Mouse (Mus musculus) hindbrain, embryonic 13.5 days (tissue): ENCODE results near the gene Pisd. TPM values are rescaled to one million over a fixed set of nuclear protein-coding genes. Genes with fewer than 3 reads are reported as not detected.
"Not testable (repeated sequence)": the region's sequence is repeated elsewhere in the genome, so short reads cannot be mapped to it uniquely, and the experiment has no call there.

Experiments used
- ATAC-seq: fragments of 200-750 bp; cut with Nextera tagmentation; 2 replicates; pipeline ENCODE4 v1.8.0; 2017; ENCODE audit warnings: moderate TSS enrichment; ENCODE audit not compliant: low FRiP score
- H3K27ac ChIP-seq: fragments of 300-500 bp; sonication (generic); 2 replicates; pipeline ENCODE4 v1.5.1; 2015; ENCODE audit warnings: inconsistent platforms, mild to moderate bottlenecking, moderate library complexity
- H3K27me3 ChIP-seq: fragments of 300-500 bp; sonication (generic); 2 replicates; pipeline ENCODE4 v1.6.1; 2015; ENCODE audit warnings: mild to moderate bottlenecking, inconsistent platforms
- H3K36me3 ChIP-seq: fragments of 300-500 bp; sonication (generic); 2 replicates; pipeline ENCODE4 v1.6.1; 2015; ENCODE audit warnings: mild to moderate bottlenecking, inconsistent platforms
- H3K4me1 ChIP-seq: fragments of 300-500 bp; sonication (generic); replicated peaks from 2 replicates; pipeline ENCODE4 v1.6.1; 2015; ENCODE audit warnings: inconsistent platforms
- H3K4me2 ChIP-seq: fragments of 300-500 bp; sonication (generic); 2 replicates; pipeline ENCODE4 v1.6.1; 2015; ENCODE audit warnings: inconsistent platforms, mild to moderate bottlenecking, moderate library complexity
- H3K4me3 ChIP-seq: fragments of 300-500 bp; sonication (generic); 2 replicates; pipeline ENCODE4 v1.5.1; 2015; ENCODE audit warnings: mild to moderate bottlenecking, inconsistent platforms
- H3K9ac ChIP-seq: fragments of 300-500 bp; sonication (generic); 2 replicates; pipeline ENCODE4 v1.6.1; 2015; ENCODE audit warnings: mild to moderate bottlenecking, inconsistent platforms
- H3K9me3 ChIP-seq: fragments of 300-500 bp; sonication (generic); 2 replicates; pipeline ENCODE4 v1.6.1; 2016; ENCODE audit warnings: inconsistent platforms
- WGBS: fragments of 180-500 bp; shearing (Covaris S2); methylation state at CpG from one replicate; pipeline ENCODE4 v1.1.7; 2015; 5-methylcytosine and 5-hydroxymethylcytosine counted together
- polyA plus RNA-seq: library from polyadenylated mRNA; unstranded; fragments of >200 nt; fragmentation: Nextera tagmentation; extraction: Ambion mirVana; gene quantifications from 2 replicates; pipeline ENCODE4 v1.2.1, GENCODE M21; 2015

Pisd gene
- polyA plus RNA-seq, 1 experiment from 2014 or later: 94.5 TPM

- peak; percentile 41 for ATAC-seq
- Histone ChIP-seq H3K9ac (0 out of 2 replicates have a peak overlapping the region, but pooled peaks have one; percentile 29), H3K4me2 (no peak overlapping the region)
Measured at GRCm38 (mm10) chr5:32742149-32742548, 43.3 kb downstream of the Pisd start.

GRCm38 (mm10) chr5:32741377-32741776 is 44.1 kb downstream of the Pisd start:
- ATAC-seq: peak; percentile 44; the same call in 1 of the 2 replicates

More at GRCm38 (mm10) chr5:32742149-32742548, 43.3 kb downstream of the Pisd start:
- WGBS: 41% methylated on average over 9 of the region's 9 CpGs
- peaks cover 7% of the 10 kb centered on the region for H3K36me3 ChIP-seq
- peaks cover 35% of the 10 kb centered on the region for H3K4me1 ChIP-seq
- H3K27me3 ChIP-seq: no peaks in the 10 kb centered on the region
- H3K27ac ChIP-seq: peak overlapping the region; percentile 79
- no peaks in the 10 kb centered on the region for H3K9me3 ChIP-seq
- no peak overlapping the region for H3K4me3 ChIP-seq

GRCm38 (mm10) chr5:32740850-32741249 is 44.6 kb downstream of the Pisd start:
- not testable (repeated sequence) for ATAC-seq, H3K9ac ChIP-seq, H3K27me3 ChIP-seq, H3K4me3 ChIP-seq, H3K9me3 ChIP-seq, H3K4me2 ChIP-seq
- Histone ChIP-seq H3K27ac (peak overlapping the region; percentile 79), H3K4me1 (peaks cover 25% of the 10 kb centered on the region), H3K36me3 (peaks cover 17% of the 10 kb centered on the region)
- 84% methylated on average over 8 of the region's 8 CpGs for WGBS

More at GRCm38 (mm10) chr5:32741377-32741776, 44.1 kb downstream of the Pisd start:
- not testable (repeated sequence) for H3K9ac ChIP-seq, H3K4me2 ChIP-seq, H3K4me3 ChIP-seq, H3K9me3 ChIP-seq, H3K27me3 ChIP-seq
- H3K36me3 ChIP-seq: peaks cover 15% of the 10 kb centered on the region
- H3K4me1 ChIP-seq: peaks cover 30% of the 10 kb centered on the region
- 61% methylated on average over 4 of the region's 4 CpGs for WGBS
- peak overlapping the region; percentile 79 for H3K27ac ChIP-seq

GRCm38 (mm10) chr5:32740138-32740537 is 45.3 kb downstream of the Pisd start:
- Histone ChIP-seq H3K4me2 (no peak overlapping the region), H3K36me3 (peaks cover 24% of the 10 kb centered on the region), H3K27me3 (no peaks in the 10 kb centered on the region), H3K27ac (0 out of 2 replicates have a peak overlapping the region, but pooled peaks have one; percentile 79), H3K9me3 (no peaks in the 10 kb centered on the region), H3K4me1 (peaks cover 18% of the 10 kb centered on the region), H3K4me3 (no peak overlapping the region), H3K9ac (peak overlapping the region; percentile 19; the same call in 1 of the 2 replicates)
- WGBS: 100% methylated on average over 3 of the region's 3 CpGs
- ATAC-seq: no peak

GRCm38 (mm10) chr5:32736770-32737169 is 48.7 kb downstream of the Pisd start:
- H3K27ac ChIP-seq, H3K4me2 ChIP-seq, H3K9ac ChIP-seq, H3K4me3 ChIP-seq, H3K4me1 ChIP-seq, ATAC-seq, H3K27me3 ChIP-seq, H3K9me3 ChIP-seq: not testable (repeated sequence)
- 84% methylated on average over 3 of the region's 3 CpGs for WGBS
- peaks cover 39% of the 10 kb centered on the region for H3K36me3 ChIP-seq

- Histone ChIP-seq H3K27me3 (no peaks in the 10 kb centered on the region), H3K9me3 (no peaks in the 10 kb centered on the region), H3K4me3 (no peak overlapping the region), H3K9ac (no peak overlapping the region), H3K4me1 (no peaks in the 10 kb centered on the region; the same call in 1 of the 2 replicates), H3K36me3 (peaks cover 39% of the 10 kb centered on the region), H3K27ac (no peak overlapping the region), H3K4me2 (no peak overlapping the region)
- ATAC-seq: no peak
- 96% methylated on average over 6 of the region's 6 CpGs for WGBS
Measured at GRCm38 (mm10) chr5:32735779-32736178, 49.7 kb downstream of the Pisd start.

GRCm38 (mm10) chr5:32733892-32734291 is 51.6 kb downstream of the Pisd start:
- peaks cover 39% of the 10 kb centered on the region for H3K36me3 ChIP-seq
- not testable (repeated sequence) for H3K9me3 ChIP-seq, H3K9ac ChIP-seq, H3K27me3 ChIP-seq, H3K4me2 ChIP-seq, H3K4me1 ChIP-seq, H3K27ac ChIP-seq, ATAC-seq, H3K4me3 ChIP-seq
- 92% methylated on average over 6 of the region's 6 CpGs for WGBS

- Histone ChIP-seq H3K9me3 (no peaks in the 10 kb centered on the region), H3K4me1 (no peaks in the 10 kb centered on the region), H3K27me3 (no peaks in the 10 kb centered on the region), H3K36me3 (peaks cover 7% of the 10 kb centered on the region), H3K4me2 (no peak overlapping the region), H3K27ac (no peak overlapping the region), H3K4me3 (no peak overlapping the region), H3K9ac (no peak overlapping the region)
- ATAC-seq: no peak
- 84% methylated on average over 8 of the region's 8 CpGs for WGBS
Measured at GRCm38 (mm10) chr5:32728851-32729250, 56.6 kb downstream of the Pisd start.

- WGBS: 89% methylated on average over 7 of the region's 7 CpGs
- Histone ChIP-seq H3K36me3 (peaks cover 1% of the 10 kb centered on the region), H3K4me1 (no peaks in the 10 kb centered on the region), H3K27ac (no peak overlapping the region), H3K9ac (no peak overlapping the region), H3K4me3 (no peak overlapping the region), H3K27me3 (no peaks in the 10 kb centered on the region), H3K4me2 (no peak overlapping the region), H3K9me3 (no peaks in the 10 kb centered on the region)
- no peak for ATAC-seq
Measured at GRCm38 (mm10) chr5:32728300-32728699, 57.1 kb downstream of the Pisd start.

- not testable (repeated sequence) for H3K4me2 ChIP-seq, H3K4me3 ChIP-seq, H3K27me3 ChIP-seq, H3K9ac ChIP-seq, H3K4me1 ChIP-seq, H3K36me3 ChIP-seq, H3K27ac ChIP-seq, ATAC-seq, H3K9me3 ChIP-seq
- 80% methylated on average over 3 of the region's 3 CpGs for WGBS
Measured at GRCm38 (mm10) chr5:32725397-32725796, 60.0 kb downstream of the Pisd start.

- no peak for ATAC-seq
- Histone ChIP-seq H3K9me3 (no peaks in the 10 kb centered on the region), H3K4me2 (no peak overlapping the region), H3K4me1 (no peaks in the 10 kb centered on the region), H3K9ac (no peak overlapping the region), H3K36me3 (no peaks in the 10 kb centered on the region), H3K4me3 (no peak overlapping the region), H3K27ac (no peak overlapping the region), H3K27me3 (no peaks in the 10 kb centered on the region)
- WGBS: 91% methylated on average over 7 of the region's 7 CpGs
Measured at GRCm38 (mm10) chr5:32723981-32724380, 61.5 kb downstream of the Pisd start.

- 91% methylated on average over 8 of the region's 8 CpGs for WGBS
- not testable (repeated sequence) for H3K4me2 ChIP-seq, ATAC-seq, H3K27ac ChIP-seq, H3K27me3 ChIP-seq, H3K9ac ChIP-seq, H3K4me3 ChIP-seq, H3K36me3 ChIP-seq, H3K4me1 ChIP-seq, H3K9me3 ChIP-seq
Measured at GRCm38 (mm10) chr5:32722711-32723110, 62.7 kb downstream of the Pisd start.

- ATAC-seq: no peak
- no peaks in the 10 kb centered on the region for H3K4me1 ChIP-seq
Measured at GRCm38 (mm10) chr5:32722263-32722662, 63.2 kb downstream of the Pisd start.

More at GRCm38 (mm10) chr5:32722263-32722662, 63.2 kb downstream of the Pisd start:
- Histone ChIP-seq H3K27me3 (no peaks in the 10 kb centered on the region), H3K27ac (no peak overlapping the region), H3K9ac (no peak overlapping the region), H3K36me3 (no peaks in the 10 kb centered on the region), H3K4me2 (no peak overlapping the region), H3K9me3 (no peaks in the 10 kb centered on the region), H3K4me3 (no peak overlapping the region)
- WGBS: 80% methylated on average over 7 of the region's 7 CpGs
